Mouse (Mus musculus) fat pad, adult 2 months (tissue): ENCODE data around the gene Mbnl2.

Source experiments
- DNase-seq: peaks from one replicate; pipeline ENCODE4 v3.0.0-alpha.2; 2011; ENCODE audit warnings: low read depth, low spot score; ENCODE audit errors: extremely low read depth

Gene Mbnl2

DNA sequence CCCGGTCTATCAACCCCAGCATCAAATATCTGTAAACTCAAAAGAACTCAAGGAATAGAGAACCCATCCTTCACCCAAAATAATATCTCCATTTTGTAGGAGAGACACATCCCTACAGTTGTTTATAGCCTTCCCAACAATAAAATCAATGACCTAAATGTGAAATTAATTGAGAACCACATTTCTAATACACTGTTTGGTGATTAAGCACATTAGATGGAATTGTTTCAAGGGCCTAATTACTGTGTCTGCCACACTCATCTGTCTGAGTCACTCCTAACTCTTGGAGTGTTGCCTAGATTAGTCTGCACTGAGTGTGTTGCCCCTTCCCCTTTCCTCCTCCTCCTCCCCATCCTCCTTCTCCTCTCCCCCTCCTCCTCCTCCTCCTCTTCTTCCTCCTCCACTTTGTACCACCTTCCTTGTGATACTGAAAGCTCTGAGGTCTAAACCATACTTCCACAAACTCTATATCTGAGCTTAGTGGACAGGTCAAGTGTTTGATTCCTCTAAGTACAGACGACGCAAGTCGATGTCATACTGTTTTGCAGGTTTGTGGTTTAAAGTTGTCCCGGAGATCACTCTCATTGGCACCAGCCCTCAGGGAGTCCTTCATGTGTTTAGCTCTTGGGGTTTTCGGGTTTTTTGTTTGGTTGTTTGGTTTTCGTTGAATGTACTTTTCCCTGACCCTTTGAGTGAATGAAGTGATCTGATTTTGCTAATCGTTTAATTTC lies 48.8 kb downstream of the Mbnl2 start:
- no peak for DNase-seq

DNA sequence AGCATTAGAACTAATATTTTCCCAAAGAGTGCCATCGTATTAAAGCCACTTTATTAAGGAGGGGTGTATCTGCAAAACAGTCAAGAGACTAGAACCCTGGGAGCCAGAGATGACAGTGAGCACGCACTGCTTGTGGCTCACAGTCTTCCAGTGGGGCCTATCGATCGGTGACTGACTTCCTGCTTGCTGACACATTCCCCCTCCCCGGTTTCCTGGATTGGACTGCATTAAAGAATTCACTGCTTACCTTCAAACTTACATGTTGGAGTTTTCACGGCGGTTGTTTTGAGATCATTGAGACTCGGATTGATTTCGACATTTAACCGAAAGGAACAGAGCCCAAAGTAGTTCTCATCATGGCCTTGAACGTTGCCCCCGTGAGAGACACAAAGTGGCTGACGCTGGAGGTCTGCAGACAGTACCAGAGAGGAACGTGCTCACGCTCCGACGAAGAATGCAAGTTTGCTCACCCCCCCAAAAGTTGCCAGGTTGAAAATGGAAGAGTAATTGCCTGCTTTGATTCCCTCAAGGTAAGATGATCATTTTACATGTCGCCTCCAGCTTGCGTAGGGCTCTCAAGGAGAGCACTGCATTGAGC lies 49.5 kb downstream of the Mbnl2 start:
- DNase-seq: no peak

DNA sequence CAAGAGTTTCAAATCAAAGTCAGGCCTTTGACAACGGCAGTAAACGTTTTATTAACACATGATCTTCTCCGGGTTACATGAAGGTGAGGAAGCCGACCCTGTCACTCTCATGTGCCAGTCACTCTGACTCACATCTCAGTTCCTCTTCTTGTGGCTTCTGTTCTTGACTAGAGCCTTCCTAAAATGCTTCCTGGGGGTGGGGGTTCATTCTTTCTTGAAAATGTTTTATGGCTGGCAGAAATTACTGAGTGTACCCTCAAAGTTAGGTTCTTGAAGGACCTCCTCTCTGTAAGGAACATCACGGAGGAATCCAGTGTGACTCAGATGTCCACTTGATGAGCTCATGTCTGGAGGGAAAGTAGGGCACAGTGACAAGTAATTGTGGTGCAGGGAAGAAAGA lies 50.2 kb downstream of the Mbnl2 start:
- DNase-seq: no peak

DNA sequence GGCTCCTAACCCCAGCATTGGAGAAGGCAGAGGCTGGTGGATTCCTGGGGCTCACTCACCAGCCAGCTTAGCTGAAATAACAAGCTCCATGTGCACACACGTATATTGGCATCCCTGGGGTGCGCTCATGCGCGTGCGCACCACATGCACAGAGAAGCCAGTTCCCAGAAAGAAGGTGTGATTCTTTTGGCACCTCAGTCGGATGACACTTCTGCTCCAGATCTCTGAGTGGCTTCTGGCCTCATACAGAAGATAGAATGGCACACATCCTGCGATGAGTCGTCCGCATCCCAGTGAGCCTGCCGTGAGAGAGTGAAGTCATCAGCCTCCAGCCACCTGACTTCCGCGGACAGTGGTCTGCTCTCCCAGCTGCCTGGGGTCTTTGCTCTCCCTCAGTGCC lies 55.0 kb downstream of the Mbnl2 start:
- DNase-seq: no peak

DNA sequence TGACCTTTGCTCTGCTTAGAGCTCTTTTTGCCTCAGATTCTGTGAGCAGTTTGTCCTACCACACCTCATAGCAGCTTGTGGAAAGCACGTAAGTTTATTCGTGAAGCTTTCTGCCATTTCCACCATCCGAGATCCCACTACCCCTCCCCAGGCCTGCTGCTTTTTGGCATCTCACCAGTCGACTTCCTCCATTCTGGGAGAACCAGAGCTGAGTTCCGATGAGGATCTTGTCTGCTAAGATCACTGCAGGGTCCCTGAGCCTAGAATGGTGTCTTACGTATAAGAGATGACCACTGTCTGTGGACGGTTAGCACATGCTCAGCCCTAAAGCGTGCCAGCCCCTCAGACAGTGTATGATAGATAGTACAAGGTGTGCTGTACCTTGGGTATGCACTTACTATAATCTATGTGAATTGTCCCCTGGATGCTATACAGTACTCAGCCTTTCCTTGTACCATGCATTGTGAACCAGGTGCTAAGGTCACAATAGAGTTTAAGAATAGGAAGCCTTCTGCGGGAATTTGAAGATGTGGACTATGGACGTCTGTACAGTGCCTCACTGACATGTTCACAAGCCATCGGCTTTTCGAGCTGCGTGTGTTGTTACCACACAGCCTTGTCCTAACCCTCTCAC lies 55.5 kb downstream of the Mbnl2 start:
- no peak for DNase-seq

DNA sequence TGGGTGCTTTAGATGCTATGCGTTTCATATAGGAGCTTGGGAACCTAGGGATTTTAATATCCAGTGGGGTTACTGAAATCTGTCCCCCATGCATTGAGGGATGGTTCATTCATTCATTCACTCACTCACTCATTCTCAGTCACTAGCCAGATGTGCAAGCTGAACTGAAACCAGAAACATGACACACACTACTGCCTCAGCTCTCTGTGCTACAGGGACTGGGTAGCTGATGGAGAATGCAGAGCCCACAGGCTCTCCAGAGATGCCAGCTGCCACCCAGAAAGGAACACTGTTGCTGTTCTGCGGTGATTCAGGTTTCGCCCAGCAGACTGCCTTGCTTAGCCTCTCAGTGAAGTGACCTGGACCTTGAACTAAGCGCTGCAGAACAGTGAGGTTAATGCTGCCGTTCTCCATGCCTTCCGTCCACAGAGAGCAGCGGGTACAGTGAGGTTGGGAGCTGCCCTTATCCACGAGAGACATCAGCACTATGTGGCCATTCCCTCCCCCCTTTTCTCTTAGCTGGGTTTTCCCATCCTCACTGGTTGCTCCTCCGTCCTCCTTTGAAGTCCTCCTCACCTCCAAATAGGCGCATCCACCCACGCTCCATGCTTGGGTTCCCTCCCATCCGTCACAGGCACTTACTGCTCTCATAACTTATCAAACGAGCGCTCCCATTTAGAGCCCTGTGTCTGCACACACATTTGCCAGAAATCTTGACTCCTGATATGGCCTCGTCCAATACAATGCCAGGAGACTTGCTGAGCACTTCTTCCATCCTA lies 58.2 kb downstream of the Mbnl2 start:
- DNase-seq: no peak

DNA sequence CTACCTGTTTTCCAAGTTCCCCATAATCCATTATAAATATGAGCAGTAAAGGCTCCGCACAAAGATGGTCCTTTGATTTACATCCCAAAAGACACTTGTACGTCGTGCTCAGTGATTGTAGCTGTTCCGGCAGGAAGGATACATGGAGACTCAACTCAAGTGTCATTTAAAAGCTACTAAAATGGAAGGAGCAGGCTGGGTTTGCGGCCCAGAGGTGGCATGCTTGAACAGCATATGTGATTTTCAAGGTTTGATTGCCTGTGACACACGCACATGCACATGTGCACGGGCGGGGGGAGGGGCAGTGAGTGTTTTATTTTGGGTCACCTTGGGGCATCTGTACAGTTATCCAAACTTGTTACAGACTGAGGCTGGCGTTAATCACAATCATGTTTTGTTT lies 59.9 kb downstream of the Mbnl2 start:
- no peak for DNase-seq

DNA sequence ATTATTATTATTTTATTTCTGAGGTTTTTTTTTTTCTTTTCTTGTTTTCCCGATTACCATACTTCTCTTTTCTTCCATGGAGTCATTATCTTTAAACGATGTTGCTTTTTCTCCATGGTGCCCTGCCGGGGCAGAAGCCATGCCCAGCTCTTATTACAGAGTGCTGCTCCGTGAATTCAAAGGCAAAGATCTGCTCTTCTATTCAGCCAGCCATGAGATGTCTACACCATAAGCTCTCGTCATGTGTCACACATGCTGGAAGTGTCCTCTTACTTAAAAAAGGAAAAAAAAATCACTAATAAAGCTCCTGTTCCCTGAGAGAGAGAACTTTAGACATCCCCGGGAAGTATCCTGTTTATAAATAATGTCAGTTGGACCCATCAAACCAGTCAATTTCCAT lies 60.4 kb downstream of the Mbnl2 start:
- DNase-seq: no peak

DNA sequence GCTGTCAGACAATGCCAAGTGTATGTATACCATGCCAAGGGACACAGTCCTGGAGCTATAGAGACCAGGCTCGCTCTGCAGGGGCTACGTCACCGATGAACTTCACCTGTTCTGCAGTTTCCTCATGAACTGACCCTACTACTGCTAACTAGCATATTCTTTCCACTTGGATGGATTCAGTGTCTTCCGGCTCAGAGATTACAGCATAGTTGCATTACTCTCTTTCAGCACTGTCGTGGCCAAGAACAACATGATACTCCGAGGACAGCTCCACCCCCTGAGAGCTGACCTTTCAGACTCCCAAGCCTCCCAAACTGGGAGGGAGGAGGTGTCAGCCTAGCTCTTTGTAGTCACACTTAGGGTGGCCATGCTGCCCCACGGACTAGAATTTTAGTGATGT lies 60.9 kb downstream of the Mbnl2 start:
- no peak for DNase-seq

DNA sequence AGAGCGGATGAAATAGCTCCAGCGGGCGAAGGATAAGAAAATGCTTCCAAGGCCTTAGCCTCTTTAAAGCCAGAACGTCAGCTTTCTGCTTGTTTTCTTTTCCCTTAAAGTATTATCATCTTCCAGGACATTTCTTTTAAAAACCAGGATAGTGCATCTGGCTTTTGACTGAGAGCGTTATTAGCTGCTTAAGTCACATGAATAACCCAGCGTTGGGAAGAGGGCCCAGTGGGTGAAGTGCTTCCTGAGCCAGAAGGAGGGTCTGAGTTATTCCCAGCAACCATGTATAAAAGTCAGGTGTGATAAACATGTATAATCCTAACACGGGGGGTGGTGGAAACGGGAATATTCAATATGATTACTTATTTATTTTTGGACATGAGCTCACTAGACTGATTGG lies 61.4 kb downstream of the Mbnl2 start:
- DNase-seq: no peak

DNA sequence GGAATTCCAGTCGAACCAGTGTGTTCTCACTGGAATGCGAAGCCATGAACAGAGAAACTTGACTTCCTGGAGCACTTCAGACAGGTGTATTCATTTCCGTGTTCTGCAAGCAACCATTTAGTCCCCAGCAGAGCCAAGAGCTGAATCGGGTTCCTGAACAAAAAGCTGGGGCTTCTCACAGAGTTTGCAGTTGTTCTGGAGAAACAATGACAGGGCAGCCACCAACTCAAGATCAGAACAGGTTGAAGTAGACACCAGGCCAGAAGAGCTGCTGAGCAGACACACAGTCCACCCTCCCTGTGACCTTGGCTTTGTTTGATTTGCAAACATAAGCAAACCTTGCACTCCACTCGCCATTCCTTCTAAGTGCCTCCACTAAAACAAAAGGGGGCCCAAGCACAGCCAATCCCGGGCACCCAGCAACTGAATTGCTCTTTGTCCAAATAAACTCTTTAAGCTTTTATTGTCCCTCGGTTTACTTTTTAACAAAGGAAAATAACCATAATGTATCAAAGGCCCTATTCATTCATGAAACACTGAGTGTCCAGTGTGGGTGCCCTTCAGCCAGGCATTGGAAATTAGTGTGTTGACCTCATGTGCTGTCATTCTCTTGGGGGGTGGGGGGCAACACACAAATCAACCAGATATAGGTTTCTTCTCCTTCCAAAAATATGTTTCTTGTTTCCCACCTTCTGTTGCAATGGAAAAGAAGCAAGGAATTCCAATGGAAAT lies 62.4 kb downstream of the Mbnl2 start:
- DNase-seq: no peak

DNA sequence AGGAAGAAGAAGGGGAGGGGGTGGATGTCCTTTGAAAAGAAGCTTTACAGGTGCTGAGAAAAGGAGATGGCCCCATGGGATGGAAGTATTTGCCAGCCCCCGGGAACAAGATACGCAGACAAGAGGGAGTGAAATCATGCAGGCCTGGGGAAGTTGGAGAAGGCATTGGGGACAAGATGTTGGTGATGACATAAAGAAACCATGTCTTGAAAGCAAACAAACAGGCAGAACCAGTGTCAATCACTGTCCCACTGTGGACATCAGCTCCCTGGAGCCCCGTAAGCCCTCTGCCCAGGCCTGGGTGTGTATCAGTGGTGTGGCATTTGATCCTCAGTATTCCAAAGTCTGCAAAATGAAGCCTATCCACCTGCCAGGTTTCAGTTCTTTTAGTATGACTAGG lies 63.2 kb downstream of the Mbnl2 start:
- DNase-seq: no peak

DNA sequence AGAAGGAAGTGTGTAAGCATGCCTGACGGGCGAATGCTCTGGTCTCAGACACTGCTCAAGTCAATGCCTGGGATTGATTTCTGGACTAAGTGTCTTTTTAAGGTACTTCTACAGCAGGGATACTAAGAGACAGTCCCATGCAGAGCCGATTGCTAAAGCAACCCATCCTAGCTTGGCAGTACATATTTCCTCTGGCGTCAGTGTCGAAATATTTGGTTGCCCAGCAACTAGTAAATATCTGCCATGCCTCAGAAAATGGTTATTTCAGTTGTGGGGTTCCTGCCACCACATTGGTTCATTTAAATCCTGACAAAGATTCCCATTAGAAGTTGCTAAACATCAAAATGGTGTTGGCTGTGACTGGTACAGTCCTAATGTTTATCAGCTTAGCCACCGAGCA lies 66.4 kb downstream of the Mbnl2 start:
- DNase-seq: no peak

DNA sequence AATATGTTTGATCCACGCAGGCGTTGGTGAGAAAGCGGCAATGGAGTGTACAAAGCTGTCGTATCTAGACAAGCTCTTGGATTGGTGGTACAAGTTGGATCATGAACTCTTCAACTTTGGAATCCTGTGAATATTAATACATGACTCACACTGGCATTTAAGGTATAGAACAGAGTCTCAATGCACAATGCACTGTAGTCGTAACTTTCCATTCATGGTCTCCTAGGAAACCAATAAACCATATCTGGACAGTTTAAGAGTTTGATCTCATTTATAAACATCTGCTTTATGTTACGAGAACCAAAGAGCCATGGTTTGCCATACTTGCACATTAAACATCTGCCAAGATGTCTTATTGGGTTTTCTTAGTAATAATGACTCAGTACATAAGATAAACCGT lies 66.9 kb downstream of the Mbnl2 start:
- no peak for DNase-seq

DNA sequence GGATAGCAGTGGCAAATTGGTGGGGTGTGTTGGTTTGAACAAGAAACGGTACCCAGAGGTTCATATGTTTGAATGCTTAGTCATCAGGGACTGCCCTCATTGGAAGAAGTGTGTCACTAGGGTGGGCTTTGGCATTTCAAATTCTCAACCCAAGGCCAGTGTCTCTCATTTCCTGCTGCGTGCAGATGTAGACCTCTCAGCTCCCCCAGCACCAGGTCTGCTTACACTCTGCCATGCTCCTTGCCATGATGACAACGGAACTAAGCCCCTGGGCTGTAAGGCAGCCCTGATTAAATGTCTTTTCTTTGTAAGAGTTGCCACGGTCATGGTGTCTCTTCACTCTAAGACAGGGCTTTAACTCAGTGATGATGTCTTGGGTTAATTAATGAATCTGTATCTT lies 69.2 kb downstream of the Mbnl2 start:
- no peak for DNase-seq

DNA sequence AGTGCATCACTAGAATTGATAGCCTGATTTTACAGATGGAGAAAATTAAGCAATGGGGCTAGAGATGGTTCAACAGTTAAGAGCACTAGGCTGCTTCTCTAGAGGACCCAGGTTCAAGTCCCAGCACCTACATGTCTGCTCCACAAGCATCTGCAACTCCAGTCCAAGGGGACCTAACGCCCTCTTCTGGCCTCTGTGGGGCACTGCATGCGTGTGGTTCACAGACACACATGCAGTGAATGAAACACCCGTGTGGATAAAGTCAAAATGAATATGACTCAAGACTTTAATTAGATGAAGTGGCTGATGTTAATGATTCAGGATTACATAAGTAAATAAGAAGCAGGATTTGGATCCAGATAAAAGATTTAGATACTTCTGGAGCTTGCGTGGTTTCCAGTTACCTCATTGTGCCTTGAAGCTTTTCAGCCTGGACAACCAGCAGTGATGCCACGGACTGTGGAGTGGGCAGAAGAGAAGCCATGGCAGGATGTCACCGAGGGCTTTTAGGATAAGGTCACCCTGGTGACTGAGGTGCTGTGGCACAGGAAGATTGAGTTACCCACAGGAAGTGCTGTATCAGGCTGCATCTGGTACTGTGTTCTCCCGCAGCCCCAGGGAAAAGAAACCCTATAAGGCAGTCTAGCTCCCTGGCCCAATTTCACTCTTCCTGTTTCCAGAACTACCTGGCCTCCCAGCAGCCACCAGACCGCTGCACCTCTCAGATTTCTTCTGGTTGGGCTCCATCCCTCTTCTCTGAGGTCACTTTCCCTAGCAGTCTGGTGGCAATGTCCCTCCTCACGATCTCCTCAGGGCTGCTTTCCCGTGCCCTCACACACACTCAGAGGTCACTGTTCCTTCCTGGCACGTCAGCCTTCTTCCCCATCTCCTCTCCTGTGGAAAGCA lies 72.2 kb downstream of the Mbnl2 start:
- no peak for DNase-seq

DNA sequence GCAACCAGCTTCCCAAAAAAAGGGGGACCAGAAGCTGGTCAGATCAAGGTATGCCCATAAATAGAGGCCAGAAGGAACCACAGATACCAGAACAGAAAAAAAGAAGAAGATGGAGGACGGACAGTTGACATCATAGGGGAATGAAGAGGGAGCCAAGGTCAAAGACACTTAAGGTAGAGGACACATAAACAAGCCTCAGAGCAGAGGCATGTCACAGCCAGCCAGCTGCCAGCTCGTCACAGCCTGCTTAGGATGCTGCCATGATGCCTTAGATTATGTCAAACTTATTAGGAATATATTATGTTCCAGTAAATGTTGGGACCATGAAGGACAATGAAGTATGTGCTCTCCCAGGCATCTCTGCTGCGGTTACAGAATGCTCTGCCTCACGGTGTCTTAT lies 73.9 kb downstream of the Mbnl2 start:
- DNase-seq: no peak

DNA sequence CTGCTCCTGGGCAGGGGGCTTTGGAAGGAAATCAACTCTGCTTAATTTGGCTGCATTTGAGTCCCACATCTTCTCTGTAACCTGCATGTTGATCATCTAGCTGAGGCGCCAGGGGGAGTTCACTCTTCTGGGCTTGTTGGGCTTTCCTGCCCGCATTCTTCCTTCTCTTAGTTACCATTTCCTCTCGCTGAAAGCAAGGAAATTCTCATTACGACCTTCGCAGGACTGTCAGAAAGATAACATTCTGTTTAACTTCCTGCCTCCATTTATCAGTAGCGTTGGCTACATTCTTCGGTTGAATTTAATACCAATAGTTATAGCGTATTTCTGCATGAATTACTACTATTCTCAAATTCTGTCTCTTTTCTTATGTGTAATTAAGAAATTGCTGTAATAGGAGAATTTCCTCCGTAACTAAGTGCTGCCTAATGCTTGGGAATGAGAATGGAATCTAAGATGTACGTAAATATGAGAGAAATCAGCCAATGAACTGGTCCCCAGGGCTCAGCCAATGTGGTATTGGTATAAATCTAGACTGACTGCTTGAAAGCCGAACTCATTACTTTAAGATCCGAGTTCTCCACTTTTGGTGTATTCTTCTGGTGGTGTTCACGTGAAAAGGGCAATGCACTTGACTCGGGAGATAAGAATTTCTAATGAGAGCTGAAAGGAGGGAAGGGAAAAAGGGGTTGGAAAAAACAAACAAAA lies 76.8 kb downstream of the Mbnl2 start:
- DNase-seq: no peak

DNA sequence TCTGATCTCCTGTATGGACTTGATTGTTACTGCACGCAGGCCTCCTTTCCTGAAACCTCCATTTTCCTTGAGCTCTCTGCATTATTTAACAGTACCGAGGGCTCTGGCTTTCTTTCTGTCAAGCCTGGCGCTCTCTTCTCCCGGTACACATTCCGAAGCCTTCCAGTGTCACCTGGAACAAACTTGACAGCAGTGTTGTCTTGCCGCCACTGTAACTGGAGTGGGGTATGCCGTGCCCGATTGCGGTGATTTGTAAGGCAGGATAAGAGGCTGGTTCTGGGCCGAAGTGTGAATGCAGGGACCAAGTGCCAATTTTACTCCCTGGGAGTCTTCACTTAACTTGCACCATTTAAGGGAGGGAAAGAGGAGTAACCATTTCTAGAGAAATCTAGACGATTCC lies 77.7 kb downstream of the Mbnl2 start:
- no peak for DNase-seq

DNA sequence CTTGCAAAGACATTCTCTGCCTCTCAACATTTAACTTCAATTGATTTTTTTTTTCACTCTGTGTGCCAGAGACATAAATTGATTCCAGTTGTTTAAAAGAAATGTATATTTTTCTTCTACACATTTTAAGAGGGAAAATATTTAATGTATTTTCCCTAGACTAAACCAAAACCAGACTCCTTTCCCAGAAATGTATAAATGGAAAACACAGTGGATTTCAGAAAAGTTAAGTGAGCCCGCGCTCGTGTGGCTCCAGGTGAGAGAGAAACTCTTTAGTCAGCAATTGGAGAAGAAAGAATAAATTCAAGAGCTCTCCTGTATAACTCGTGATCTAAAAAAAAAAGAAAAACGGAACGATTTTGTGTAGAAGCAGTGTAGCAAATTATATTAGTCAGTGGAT lies 79.1 kb downstream of the Mbnl2 start:
- DNase-seq: no peak
